10 mouse cellular contexts compared by ENCODE assay signal in genomic region chr10:37231936-37232556, GRCm38 (mm10).
DNase-seq lines count a peak whose midpoint lies in the region; ATAC-seq and TF ChIP-seq lines count a peak whose summit lies in the region.
"Had no signal": no experiment of that assay in that cellular context is flagged by ENCODE, and none has a peak within 500 bp of the region (broad histone marks: within the 10 kb centered on the region; RNA-seq: fewer than 3 reads in every experiment).

No protein-coding gene starts in this region.

- DNase-seq in cerebellum, postnatal 25 days, result peak; percentile 6 to 12
- DNase-seq in cerebellum, adult 2 months, result no peak
- DNase-seq in c-Kit-positive CD71-negative TER-119-negative erythroid progenitor cells, embryonic 14.5 days (ENCODE audit: low read depth), result peak; percentile 49
- peak; percentile 56 for DNase-seq in heart, adult 8-10 months (ENCODE audit: low spot score)
- peak; percentile 50 for DNase-seq in kidney, postnatal 0 days (ENCODE audit: low spot score)
- peak; percentile 29 for DNase-seq in lung, postnatal 25 days (ENCODE audit: low spot score)
- DNase-seq in skeletal muscle tissue, adult 2 months (ENCODE audit: low read depth, low spot score), result peak; percentile 30
- DNase-seq in urinary bladder, postnatal 25 days (ENCODE audit: low spot score), result no peak

- no peak overlapping the region for H3K27ac ChIP-seq in cerebellum, adult 2 months (ENCODE audit: insufficient read depth, low read length)
- H3K27ac ChIP-seq in kidney, postnatal 0 days, result 0 out of 2 replicates have a peak overlapping the region, but pooled peaks have one; percentile 5

- no peaks in the 10 kb centered on the region for H3K36me3 ChIP-seq in kidney, postnatal 0 days (ENCODE audit: insufficient read depth, low read length)

- ATAC-seq in kidney, postnatal 0 days (replicated peaks; ENCODE audit: low FRiP score, low read depth), result no peak; the same call in 1 of the 2 replicates
- ATAC-seq: Patski had no signal

- WGBS in cerebellum, adult 2 months, result 25% methylated on average over 11 of the region's 12 CpGs
- 22% methylated on average over 10 of the region's 12 CpGs for WGBS in kidney, postnatal 0 days

- H3K4me3 ChIP-seq in cerebellum, adult 2 months (replicated peaks; ENCODE audit: insufficient read depth, low read depth, low read length), result no peak overlapping the region
- H3K4me3 ChIP-seq in kidney, postnatal 0 days (replicated peaks; ENCODE audit: low read depth, low read length), result no peak overlapping the region
- H3K4me3 ChIP-seq: myocyte had no signal

- peak overlapping the region; percentile 30 for H3K4me2 ChIP-seq in kidney, postnatal 0 days (ENCODE audit: low read length)

- H3K27me3 ChIP-seq in cerebellum, adult 2 months (ENCODE audit: control insufficient read depth, insufficient read depth, low read length), result no peaks in the 10 kb centered on the region
- H3K27me3 ChIP-seq in kidney, postnatal 0 days (ENCODE audit: insufficient read depth, low read length), result no peaks in the 10 kb centered on the region
- H3K27me3 ChIP-seq: Patski had no signal

- no peak for TF ChIP-seq CTCF in cerebellum, adult 2 months (IDR thresholded peaks at IDR 0.05; ENCODE audit: borderline replicate concordance, insufficient read depth, low read depth, low read length)
- TF ChIP-seq CTCF in kidney, postnatal 0 days (IDR thresholded peaks at IDR 0.05; ENCODE audit: low read depth), result no peak

- no peaks in the 10 kb centered on the region for H3K4me1 ChIP-seq in cerebellum, adult 2 months (ENCODE audit: control insufficient read depth, insufficient read depth, low read length)
- H3K4me1 ChIP-seq in kidney, postnatal 0 days (replicated peaks; ENCODE audit: insufficient read depth, low read length), result peaks cover 4% of the 10 kb centered on the region; the same call in 1 of the 2 replicates

- TF ChIP-seq POLR2A in cerebellum, adult 2 months (IDR thresholded peaks at IDR 0.05; ENCODE audit: borderline replicate concordance, insufficient read depth, low read length), result no peak

- no peak overlapping the region for H3K9ac ChIP-seq in kidney, postnatal 0 days (ENCODE audit: low read depth, low read length)

- no peaks in the 10 kb centered on the region for H3K9me3 ChIP-seq in kidney, postnatal 0 days (replicated peaks; ENCODE audit: low read length)

Comparison
In these comparisons a context has a peak if more than half of its experiments do, and no peak if none do; other contexts are left out.
1. DNase-seq: peak in cerebellum, postnatal 25 days (2 of 2), c-Kit-positive CD71-negative TER-119-negative erythroid progenitor cells, embryonic 14.5 days (single experiment), heart, adult 8-10 months (single experiment), kidney, postnatal 0 days (single experiment), lung, postnatal 25 days (single experiment) and skeletal muscle tissue, adult 2 months (single experiment); none in cerebellum, adult 2 months (0 of 2) and urinary bladder, postnatal 25 days (single experiment).